Mouse (Mus musculus) embryonic facial prominence, embryonic 10.5 days (tissue): ENCODE results near the gene Trpc4. TPM values are rescaled to one million over a fixed set of nuclear protein-coding genes. Genes with fewer than 3 reads are reported as not detected.

Experiments used
- DNase-seq: peaks from one replicate; pipeline ENCODE4 v3.0.0-alpha.2; 2017; ENCODE audit warnings: low spot score
- H3K27ac ChIP-seq: fragments of 300-500 bp; sonication (generic); replicated peaks from 2 replicates; pipeline ENCODE4 v1.5.1; 2016; ENCODE audit warnings: mild to moderate bottlenecking
- H3K27me3 ChIP-seq: fragments of 300-500 bp; sonication (generic); replicated peaks from 2 replicates; pipeline ENCODE4 v1.6.1; 2016; ENCODE audit warnings: low read depth, mild to moderate bottlenecking; ENCODE audit not compliant: poor library complexity, severe bottlenecking
- H3K36me3 ChIP-seq: fragments of 300-500 bp; sonication (generic); replicated peaks from 2 replicates; pipeline ENCODE4 v1.6.1; 2016; ENCODE audit warnings: mild to moderate bottlenecking, moderate library complexity
- H3K4me1 ChIP-seq: fragments of 300-500 bp; sonication (generic); 2 replicates; pipeline ENCODE4 v1.6.1; 2016
- H3K4me3 ChIP-seq: fragments of 300-500 bp; sonication (generic); 2 replicates; pipeline ENCODE4 v1.5.1; 2016; ENCODE audit warnings: mild to moderate bottlenecking, moderate library complexity
- H3K9me3 ChIP-seq: fragments of 300-500 bp; sonication (generic); 2 replicates; pipeline ENCODE4 v1.6.1; 2016; ENCODE audit warnings: mild to moderate bottlenecking
- WGBS: fragments of 180-500 bp; shearing (Covaris S2); methylation state at CpG from one replicate; pipeline ENCODE4 v1.1.7; 2016; 5-methylcytosine and 5-hydroxymethylcytosine counted together
- polyA plus RNA-seq: library from polyadenylated mRNA; unstranded; fragments of >200 nt; fragmentation: Nextera tagmentation; extraction: Ambion mirVana; gene quantifications from 2 replicates; pipeline ENCODE4 v1.2.1, GENCODE M21; 2016

Trpc4 gene
- polyA plus RNA-seq, result 0.52 and 0.59 TPM in 2 replicates

DNA sequence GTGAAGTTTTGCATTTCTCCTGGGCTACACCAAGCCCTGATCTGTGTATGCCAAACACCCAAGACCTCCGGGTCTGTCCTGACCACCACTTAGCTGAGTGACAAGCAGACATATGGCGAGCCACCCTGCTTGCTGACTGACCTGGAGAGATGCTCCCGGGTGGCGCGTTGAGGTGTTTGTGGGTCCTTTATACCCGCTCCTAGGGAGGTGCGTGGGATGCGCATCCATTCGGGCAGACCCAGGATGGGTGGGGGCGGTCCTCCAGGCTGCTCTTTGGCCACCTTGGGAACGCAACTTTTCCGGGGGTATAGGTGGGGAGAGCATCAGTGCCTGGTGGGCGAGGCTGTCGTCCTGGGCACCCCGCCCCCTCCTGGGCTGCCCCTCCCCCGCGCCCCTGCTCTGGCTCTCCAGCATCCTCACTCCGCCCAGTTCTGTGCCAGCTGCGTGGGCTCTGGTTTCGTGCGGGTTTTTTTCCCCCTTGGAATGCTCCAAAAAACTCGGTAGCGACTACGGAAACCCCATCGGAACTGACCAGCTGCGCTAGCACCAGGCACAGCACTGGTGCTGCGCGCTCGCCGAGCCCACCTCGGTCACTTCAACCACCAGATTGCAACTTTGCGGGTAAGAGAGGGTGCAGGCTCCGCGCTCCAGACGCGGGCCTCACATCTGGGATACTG, at the start of gene Trpc4:
Trpc4 (plus strand) TSS at position 397 of the 677 bp plus-strand sequence.
- Histone ChIP-seq H3K4me3 (peak within 1 kb of the TSS; percentile 65), H3K4me1 (peaks cover 26% of the 10 kb centered on the region), H3K27ac (no peak within 1 kb of the TSS; the same call in 1 of the 2 replicates), H3K27me3 (peaks cover 42% of the 10 kb centered on the region), H3K36me3 (no peaks in the 10 kb centered on the region), H3K9me3 (no peaks in the 10 kb centered on the region)
- peak; percentile 53 for DNase-seq
- under 1% methylated on average over 36 of the region's 36 CpGs for WGBS

DNA sequence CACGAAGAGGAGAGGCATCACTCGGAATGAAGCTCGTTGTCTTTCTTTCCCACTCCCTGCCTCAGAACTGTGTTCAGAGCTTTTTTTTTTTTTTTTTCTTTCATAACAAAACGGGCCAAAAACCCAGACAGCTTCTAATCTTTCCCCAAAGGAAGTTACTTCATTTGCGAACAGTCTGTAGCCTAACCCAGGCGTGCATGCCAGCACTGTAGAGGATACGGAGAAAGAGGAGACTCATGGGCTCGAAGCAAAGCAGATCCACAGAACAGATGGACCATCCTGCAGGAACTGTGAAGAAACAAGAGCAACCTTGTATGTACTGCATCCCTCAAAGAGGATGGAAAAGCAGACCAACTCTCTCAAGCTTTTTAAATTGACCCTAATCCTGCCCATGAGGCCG, 44.3 kb upstream of the Trpc4 start:
- no peak for DNase-seq
- Histone ChIP-seq H3K36me3 (no peaks in the 10 kb centered on the region), H3K9me3 (no peaks in the 10 kb centered on the region), H3K27me3 (no peaks in the 10 kb centered on the region), H3K4me3 (no peak overlapping the region), H3K27ac (no peak overlapping the region), H3K4me1 (no peaks in the 10 kb centered on the region)
- WGBS, result 84% methylated on average over 9 of the region's 9 CpGs

DNA sequence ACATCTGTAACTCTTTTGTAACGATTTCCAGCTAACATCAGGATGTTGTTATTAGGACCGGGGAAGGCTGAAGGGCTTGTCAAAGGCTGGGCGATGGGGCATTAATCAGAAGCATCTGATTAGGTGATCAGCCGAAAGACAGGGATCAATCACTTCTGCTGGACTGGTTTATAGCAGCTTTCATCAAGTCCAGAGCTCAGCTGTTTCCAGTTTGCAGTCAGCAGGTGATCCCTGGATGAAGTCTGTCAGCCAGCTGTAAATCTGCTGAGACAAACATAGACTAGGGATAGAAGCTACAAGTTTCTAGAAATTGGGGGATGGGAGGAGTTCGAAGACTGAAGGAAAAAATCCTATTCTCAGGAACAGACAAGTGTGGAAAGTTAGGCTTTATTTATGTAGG, 20.5 kb upstream of the Trpc4 start:
- H3K4me3 ChIP-seq, result no peak overlapping the region
- no peaks in the 10 kb centered on the region for H3K36me3 ChIP-seq
- peak; percentile 28 for DNase-seq
- WGBS, result 41% methylated on average over 5 of the region's 5 CpGs
- no peaks in the 10 kb centered on the region for H3K4me1 ChIP-seq
- no peaks in the 10 kb centered on the region for H3K27me3 ChIP-seq
- H3K9me3 ChIP-seq, result no peaks in the 10 kb centered on the region
- no peak overlapping the region for H3K27ac ChIP-seq

DNA sequence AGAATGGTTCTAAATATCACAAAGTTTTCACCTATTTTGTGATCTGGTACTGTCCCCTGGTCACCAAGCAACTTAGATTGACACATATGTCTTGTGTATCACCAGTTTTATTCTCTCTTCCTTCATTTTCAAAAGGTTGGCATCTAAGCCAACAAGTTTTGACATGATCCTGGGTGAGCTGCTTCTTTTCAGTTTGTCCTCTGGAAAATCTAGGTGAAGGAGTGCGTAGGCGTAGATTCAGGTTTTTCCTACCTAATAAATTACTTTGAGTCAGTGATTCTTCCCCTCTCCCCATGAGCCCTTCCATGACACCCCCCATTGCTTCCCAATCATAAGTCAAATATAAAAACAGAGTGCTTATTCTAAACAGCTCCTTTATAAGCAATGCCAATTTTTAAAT, 14.5 kb upstream of the Trpc4 start:
- no peak overlapping the region for H3K27ac ChIP-seq
- no peaks in the 10 kb centered on the region for H3K9me3 ChIP-seq
- DNase-seq, result no peak
- H3K27me3 ChIP-seq, result no peaks in the 10 kb centered on the region
- WGBS, result 94% methylated on average over 2 of the region's 2 CpGs
- no peak overlapping the region for H3K4me3 ChIP-seq
- H3K36me3 ChIP-seq, result no peaks in the 10 kb centered on the region
- no peaks in the 10 kb centered on the region for H3K4me1 ChIP-seq

DNA sequence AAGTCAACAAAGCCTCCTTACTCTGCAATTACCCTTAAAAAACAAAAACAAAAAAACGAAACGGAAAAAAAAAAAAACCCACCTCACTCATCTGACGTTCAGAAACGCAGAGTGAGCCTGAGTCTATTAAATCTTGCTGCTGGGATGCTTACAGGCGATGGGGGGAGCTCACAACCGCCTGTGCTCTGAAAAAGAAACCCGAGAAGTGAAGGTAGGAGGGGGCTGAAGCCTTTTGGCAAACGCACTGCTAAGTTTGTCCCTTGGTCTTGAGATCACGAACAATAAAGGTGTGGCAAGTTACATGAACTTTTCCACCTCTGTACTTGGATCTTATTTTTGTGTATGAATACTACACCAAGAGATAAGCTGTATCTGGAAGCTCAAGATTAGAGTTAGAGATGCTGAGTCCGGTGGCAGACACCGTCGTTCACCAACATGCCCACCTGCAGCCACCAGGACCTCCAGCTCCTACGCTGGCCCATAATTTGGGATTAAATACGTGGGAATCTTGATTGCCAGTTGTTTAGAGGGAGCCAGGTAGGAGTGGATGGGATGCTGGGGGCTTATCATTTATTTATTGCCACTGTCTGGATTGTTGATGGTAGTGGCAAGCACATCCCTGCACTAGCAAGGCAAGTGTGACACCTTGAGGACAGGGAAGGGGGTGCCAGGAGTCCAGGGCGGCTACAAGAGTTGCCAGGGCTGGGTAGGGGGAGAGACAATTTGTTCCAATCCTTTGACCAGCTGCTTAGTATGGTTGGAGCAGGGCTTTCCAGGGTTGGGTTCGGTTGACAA, 794 bp upstream of the Trpc4 start:
- Histone ChIP-seq H3K27ac (no peak overlapping the region), H3K9me3 (no peaks in the 10 kb centered on the region), H3K4me3 (peak overlapping the region; percentile 65), H3K27me3 (peaks cover 42% of the 10 kb centered on the region), H3K36me3 (no peaks in the 10 kb centered on the region), H3K4me1 (peaks cover 26% of the 10 kb centered on the region)
- 4% methylated on average over 16 of the region's 16 CpGs for WGBS
- DNase-seq, result peak; percentile 71

DNA sequence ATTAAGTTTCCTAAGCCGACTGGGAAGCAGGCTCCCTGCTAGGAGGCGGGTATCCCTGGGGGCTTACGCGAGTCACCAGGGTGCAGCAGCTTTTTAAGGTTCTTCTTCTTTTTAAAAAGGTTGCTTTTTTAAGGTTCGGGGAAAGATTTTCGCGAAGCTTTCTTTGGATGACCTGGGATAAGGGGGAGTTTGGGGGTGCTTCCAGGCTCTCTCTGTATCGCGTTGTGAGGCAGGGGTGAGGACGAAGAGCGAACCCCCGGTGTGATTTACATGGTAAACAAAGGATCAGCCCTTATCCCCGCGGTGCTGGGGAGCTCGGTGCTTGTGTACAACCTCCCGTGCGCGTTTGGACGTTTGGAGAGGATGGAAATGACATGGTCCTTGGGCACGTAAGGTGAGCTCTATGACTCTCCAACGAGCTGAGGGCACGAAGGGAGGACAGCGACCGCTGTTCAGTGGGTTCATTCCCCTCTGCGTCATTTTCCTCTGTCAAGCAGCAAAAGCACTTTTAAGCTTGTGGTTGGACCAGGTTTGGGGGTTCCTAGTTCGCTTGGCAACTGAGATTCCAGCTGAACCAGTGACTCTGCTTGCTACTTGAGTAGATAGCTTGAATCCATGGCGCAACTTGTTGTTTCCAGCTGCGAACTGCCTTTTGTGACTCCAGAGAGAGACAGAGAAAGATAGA, 623 bp downstream of the Trpc4 start:
- DNase-seq, result peak; percentile 38
- no peaks in the 10 kb centered on the region for H3K36me3 ChIP-seq
- no peaks in the 10 kb centered on the region for H3K9me3 ChIP-seq
- H3K27me3 ChIP-seq, result peaks cover 42% of the 10 kb centered on the region
- peak overlapping the region; percentile 65 for H3K4me3 ChIP-seq
- H3K27ac ChIP-seq, result no peak overlapping the region; the same call in 1 of the 2 replicates
- WGBS, result under 1% methylated on average over 28 of the region's 28 CpGs
- H3K4me1 ChIP-seq, result peaks cover 26% of the 10 kb centered on the region

DNA sequence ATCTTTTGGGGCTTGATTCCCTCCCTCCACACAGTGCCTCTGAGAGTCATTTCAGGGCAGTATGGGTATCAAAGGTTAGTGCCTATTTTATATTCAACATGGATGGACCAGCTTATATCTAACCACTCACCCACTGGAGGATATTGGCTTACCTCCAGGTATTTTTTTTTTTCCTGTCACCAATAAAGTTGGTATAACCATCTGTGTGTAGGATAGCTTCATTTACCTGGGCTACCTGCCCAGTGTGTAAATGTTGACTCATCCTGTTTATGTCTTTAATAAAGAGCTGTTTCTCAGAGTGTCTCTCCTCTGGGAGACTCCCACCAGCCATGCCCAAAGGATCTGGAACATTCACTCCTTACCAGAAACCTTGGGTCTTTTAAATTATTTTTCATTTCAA, 14.9 kb downstream of the Trpc4 start:
- no peaks in the 10 kb centered on the region for H3K27me3 ChIP-seq
- H3K4me1 ChIP-seq, result no peaks in the 10 kb centered on the region
- H3K4me3 ChIP-seq, result no peak overlapping the region
- DNase-seq, result no peak
- H3K36me3 ChIP-seq, result no peaks in the 10 kb centered on the region
- H3K9me3 ChIP-seq, result no peaks in the 10 kb centered on the region
- no peak overlapping the region for H3K27ac ChIP-seq

DNA sequence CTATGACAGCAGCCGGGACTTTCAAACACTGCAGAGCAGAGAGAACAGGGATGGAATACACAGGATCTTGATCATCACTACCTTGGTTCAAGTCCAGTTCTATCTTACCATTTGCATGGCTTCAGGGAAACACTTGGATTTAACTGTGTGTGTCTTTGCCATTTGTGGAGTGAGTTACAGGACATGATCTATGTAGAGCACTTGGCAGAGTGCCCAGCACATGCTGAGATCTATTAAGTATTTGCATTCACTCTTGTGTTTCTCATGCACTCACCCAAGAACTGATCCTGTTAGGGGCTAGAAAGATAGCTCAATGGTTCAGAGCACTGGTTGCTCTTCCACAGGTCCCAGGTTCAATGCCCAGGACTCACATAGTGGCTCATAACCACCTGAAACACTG, 21.5 kb downstream of the Trpc4 start:
- H3K4me1 ChIP-seq, result no peaks in the 10 kb centered on the region
- no peak for DNase-seq
- peaks cover 6% of the 10 kb centered on the region for H3K9me3 ChIP-seq
- no peak overlapping the region for H3K27ac ChIP-seq
- H3K36me3 ChIP-seq, result no peaks in the 10 kb centered on the region
- H3K27me3 ChIP-seq, result no peaks in the 10 kb centered on the region
- no peak overlapping the region for H3K4me3 ChIP-seq
- WGBS, result 97% methylated on average over 1 of the region's 1 CpGs

DNA sequence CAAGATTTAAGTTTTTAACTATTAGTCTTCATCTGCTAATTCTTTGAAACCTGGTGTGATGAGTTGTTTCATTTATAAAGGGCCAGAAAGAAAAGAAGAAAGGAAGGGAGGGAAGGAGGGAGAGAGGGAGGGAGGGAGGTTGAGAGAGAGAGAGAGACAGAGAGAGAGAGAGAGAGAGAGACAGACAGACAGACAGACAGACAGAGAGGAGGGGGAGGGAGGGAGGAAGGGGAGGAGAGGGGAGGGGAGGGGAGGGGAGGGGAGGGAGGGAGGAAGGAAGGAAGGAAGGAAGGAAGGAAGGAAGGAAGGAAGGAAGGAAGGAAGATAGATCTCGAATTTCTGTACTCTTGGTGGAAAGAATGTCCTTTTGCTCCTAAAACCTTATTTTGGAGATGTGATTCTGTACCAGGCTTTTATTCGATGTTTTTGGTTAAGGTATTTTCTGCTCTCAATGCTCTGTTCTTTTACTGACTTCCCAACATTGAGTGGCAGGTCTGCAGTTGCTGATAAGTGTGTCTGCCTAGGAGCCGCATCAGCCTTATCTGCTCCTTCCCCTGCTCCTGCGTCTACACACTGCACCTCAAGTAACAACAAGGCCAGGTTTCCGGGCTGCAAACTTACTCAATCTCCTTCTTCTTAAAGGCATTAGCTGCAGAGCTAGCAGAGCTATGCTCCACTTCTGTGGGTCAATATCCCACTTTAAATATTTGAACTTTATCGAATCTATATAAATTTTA, 35.3 kb downstream of the Trpc4 start:
- no peaks in the 10 kb centered on the region for H3K9me3 ChIP-seq
- DNase-seq, result no peak
- no peaks in the 10 kb centered on the region for H3K36me3 ChIP-seq
- H3K27me3 ChIP-seq, result no peaks in the 10 kb centered on the region
- no peak overlapping the region for H3K4me3 ChIP-seq
- H3K4me1 ChIP-seq, result no peaks in the 10 kb centered on the region
- 73% methylated on average over 6 of the region's 6 CpGs for WGBS
- no peak overlapping the region for H3K27ac ChIP-seq

DNA sequence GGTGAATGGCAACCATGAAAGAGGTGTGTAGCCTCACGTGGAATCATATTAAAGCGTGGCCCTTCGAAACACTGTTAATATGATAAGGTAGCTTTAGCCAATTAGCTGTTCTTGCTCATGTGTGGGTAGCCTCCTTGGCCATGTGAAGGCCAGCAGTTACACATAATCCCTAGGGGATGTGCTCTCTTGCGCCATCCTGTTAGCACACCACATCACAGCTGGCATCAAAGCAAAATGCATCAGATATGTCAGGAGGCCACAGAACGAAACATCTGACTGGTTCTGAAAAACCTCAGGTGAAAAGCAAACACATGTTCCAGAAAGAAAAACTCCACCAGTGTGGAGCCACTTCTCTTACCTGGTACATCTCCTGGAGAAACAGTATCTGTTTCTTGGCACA, 45.4 kb downstream of the Trpc4 start:
- Histone ChIP-seq H3K4me1 (no peaks in the 10 kb centered on the region), H3K27ac (no peak overlapping the region), H3K4me3 (no peak overlapping the region), H3K9me3 (no peaks in the 10 kb centered on the region), H3K36me3 (no peaks in the 10 kb centered on the region), H3K27me3 (no peaks in the 10 kb centered on the region)
- WGBS, result 84% methylated on average over 5 of the region's 5 CpGs
- no peak for DNase-seq

DNA sequence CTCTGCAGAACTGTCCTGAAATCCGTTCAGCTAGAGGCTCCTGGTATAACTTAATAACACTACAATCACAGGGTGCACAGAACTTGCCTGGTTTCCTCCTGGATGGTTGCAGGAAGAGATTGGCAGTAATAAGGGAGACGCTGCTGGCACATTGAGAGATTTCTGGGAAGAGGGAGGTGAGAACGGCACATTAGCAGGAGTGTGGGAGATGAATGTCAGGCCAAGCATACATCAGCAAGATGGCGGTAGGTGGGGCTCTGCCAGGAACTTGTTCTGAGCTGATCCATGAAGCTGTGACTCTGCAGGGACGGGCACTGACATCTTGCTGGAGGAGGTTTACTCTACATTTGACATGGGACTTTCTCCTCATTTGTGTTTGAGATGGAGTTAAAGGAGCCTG, 48.6 kb downstream of the Trpc4 start:
- H3K9me3 ChIP-seq, result no peaks in the 10 kb centered on the region
- no peak overlapping the region for H3K4me3 ChIP-seq
- H3K27me3 ChIP-seq, result no peaks in the 10 kb centered on the region
- no peak overlapping the region for H3K27ac ChIP-seq
- 88% methylated on average over 5 of the region's 5 CpGs for WGBS
- H3K36me3 ChIP-seq, result no peaks in the 10 kb centered on the region
- no peak for DNase-seq
- no peaks in the 10 kb centered on the region for H3K4me1 ChIP-seq

DNA sequence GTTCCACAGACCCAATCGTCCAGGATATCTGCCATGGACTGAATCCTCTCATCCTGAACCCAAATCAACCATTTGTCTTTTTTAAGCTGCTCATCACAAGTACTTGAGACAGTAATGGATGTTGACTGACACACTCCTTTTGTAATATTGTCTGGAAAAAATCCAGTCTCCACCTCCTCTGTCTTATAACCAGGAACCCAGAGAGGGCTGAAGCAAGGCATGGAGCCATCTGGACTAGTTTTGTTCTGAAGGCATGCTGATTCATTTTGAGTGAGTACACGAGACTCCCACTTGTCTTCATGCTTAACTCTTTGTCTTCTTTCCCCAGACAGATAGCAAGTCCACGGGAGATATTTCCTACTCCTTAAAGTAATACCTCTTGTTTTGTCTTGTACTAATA, 54.3 kb downstream of the Trpc4 start:
- Histone ChIP-seq H3K4me1 (no peaks in the 10 kb centered on the region), H3K27me3 (no peaks in the 10 kb centered on the region), H3K27ac (no peak overlapping the region), H3K9me3 (no peaks in the 10 kb centered on the region), H3K36me3 (no peaks in the 10 kb centered on the region), H3K4me3 (no peak overlapping the region)
- 70% methylated on average over 3 of the region's 3 CpGs for WGBS
- no peak for DNase-seq
